Mouse (Mus musculus) layer of hippocampus, postnatal 14 days (tissue): ENCODE results near the gene Olfr643. TPM values are rescaled to one million over a fixed set of nuclear protein-coding genes. Genes with fewer than 3 reads are reported as not detected.
"Not testable (repeated sequence)": the region's sequence is repeated elsewhere in the genome, so short reads cannot be mapped to it uniquely, and the experiment has no call there.

Experiments
- DNase-seq, 2 experiments: peaks; one replicate each; pipeline ENCODE4 v3.0.0; 2021 to 2022; ENCODE audit warnings: low spot score in 2 of 2, mixed read lengths in 1 of 2
- total RNA-seq, 2 experiments: library from RNA; stranded (reverse); gene quantifications; 2 replicates each; pipeline ENCODE4 v1.2.3; 2021

The Olfr643 gene
- total RNA-seq, 2 experiments from 2014 or later = not detected

GRCm38 (mm10) chr7:104021651-104022050 is 115.6 kb downstream of the Olfr643 start:
- DNase-seq = no peak

GRCm38 (mm10) chr7:104018953-104019352 is 118.3 kb downstream of the Olfr643 start:
- no peak for DNase-seq

GRCm38 (mm10) chr7:104017203-104017602 is 120.0 kb downstream of the Olfr643 start, which contains the start of gene Olfr639:
TSS of gene Olfr639 (minus strand) at chr7:104017303.
- no peak for DNase-seq

GRCm38 (mm10) chr7:103999124-103999523 is 138.1 kb downstream of the Olfr643 start:
- DNase-seq = no peak

DNA sequence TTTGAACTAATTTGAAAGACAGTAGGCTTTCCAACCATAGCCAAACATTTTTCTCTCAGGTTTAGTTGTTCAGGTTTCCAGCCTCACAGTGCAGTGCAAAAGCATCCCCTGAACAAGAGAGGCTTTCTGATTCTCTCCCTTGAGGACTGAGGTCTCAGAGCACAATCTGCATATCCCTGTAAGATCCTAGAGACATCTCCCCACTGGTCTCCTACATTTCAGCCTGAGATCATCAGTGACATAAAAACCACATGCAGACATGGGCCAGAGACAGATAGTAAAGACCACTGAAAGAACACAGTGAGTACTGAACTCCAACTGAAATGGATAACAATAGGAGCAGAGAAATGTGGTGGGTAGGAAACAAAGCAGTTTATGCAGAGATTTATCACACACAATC is 138.8 kb downstream of the Olfr643 start, which contains the start of gene Olfr638:
Gene Olfr638, plus strand, starts transcription at position 301 of the 400 bp plus-strand sequence.
- DNase-seq = no peak

DNA sequence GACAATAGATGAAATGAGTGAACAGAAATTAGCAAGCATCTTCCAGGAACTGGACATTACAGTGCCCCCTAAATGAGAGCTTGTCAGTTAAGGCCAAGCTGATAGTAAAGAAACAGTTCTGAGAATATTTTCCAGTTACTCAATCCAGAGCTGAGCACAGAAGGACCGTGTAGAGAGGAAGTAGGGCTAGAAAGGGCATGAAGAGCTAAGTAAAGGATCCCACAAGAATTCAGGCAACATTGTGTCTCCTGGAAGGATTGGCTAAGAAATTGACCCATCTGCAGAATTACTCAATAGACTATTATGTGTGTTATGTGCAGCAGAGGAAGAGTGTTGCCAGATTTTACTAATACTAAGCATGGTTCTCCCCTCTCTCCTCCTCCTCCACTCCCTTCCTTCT is 165.4 kb downstream of the Olfr643 start:
- DNase-seq = no peak

GRCm38 (mm10) chr7:103970852-103971251 is 166.4 kb downstream of the Olfr643 start, which contains the start of gene Olfr635:
TSS of gene Olfr635 (plus strand) at chr7:103971152.
- DNase-seq = no peak

DNA sequence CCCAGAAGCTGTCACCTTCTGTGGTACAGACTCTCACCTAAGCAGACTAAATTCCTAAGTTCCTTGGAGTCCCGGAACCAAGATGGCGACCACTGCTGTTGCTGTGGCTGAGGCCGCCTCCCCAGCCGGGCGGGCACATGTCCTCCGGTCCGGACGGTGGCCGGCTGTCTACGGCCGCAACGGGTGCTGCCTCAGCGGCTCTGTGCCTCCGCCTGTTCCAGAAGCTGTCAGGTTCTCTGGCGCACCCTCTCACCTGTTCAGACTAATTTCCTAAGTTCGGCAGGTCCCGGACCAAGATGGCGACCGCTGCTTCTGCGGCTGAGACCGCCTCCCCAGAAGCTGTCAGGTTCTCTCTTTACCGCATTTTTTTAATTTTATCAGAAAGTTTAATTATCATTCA is 170.3 kb downstream of the Olfr643 start:
- not testable (repeated sequence) for DNase-seq

Other genes with a start within 250 kb of the Olfr643 start
- gene Olfr64, start 242.9 kb downstream of the Olfr643 start, total RNA-seq = not detected
- not detected for gene Olfr65, start 233.9 kb downstream of the Olfr643 start, total RNA-seq
- not detected for gene Olfr631, start 208.6 kb downstream of the Olfr643 start, total RNA-seq
- not detected for gene Olfr632, start 203.1 kb downstream of the Olfr643 start, total RNA-seq
- not detected for gene Olfr633, start 193.0 kb downstream of the Olfr643 start, total RNA-seq
- gene Olfr635, start 166.3 kb downstream of the Olfr643 start, total RNA-seq = under 1 TPM; 0.07 to 0.09 TPM
- gene Olfr638, start 138.7 kb downstream of the Olfr643 start, total RNA-seq = not detected
- under 1 TPM; 0.07 to 0.19 TPM for gene Olfr639, start 120.1 kb downstream of the Olfr643 start, total RNA-seq
- gene Olfr640, start 111.8 kb downstream of the Olfr643 start, total RNA-seq = not detected
- not detected for gene Olfr641, start 102.0 kb downstream of the Olfr643 start, total RNA-seq
- gene Olfr642, start 84.7 kb downstream of the Olfr643 start, total RNA-seq = not detected
- not detected for gene 4930516K23Rik, start 76.0 kb downstream of the Olfr643 start, total RNA-seq
- not detected for gene Olfr644, start 65.5 kb downstream of the Olfr643 start, total RNA-seq
- not detected for gene Olfr645, start 51.9 kb downstream of the Olfr643 start, total RNA-seq
- not detected for gene Olfr646, start 32.5 kb downstream of the Olfr643 start, total RNA-seq
- gene Ubqln5, start 7.6 kb downstream of the Olfr643 start, total RNA-seq = not detected
- not detected for gene Ubqln3, start 5.9 kb upstream of the Olfr643 start, total RNA-seq
- gene Ubqlnl, start 13.2 kb upstream of the Olfr643 start, total RNA-seq = not detected
- not detected for gene Olfm5, start 27.4 kb upstream of the Olfr643 start, total RNA-seq
- under 1 TPM; 0.17 to 0.44 TPM for gene Olfr648, start 46.0 kb upstream of the Olfr643 start, total RNA-seq
- not detected for gene Olfr649, start 58.6 kb upstream of the Olfr643 start, total RNA-seq
- gene Trim6, start 81.4 kb upstream of the Olfr643 start, total RNA-seq = under 1 TPM; 0.28 to 0.33 TPM
- 1 to 10 TPM in 1 of 2 experiments, under 1 TPM in 1; 0.76 to 1.0 TPM for gene Trim34a, start 107.1 kb upstream of the Olfr643 start, total RNA-seq
- gene Trim5, start 150.7 kb upstream of the Olfr643 start, total RNA-seq = under 1 TPM; 0.25 to 0.55 TPM
- gene Trim12a, start 178.1 kb upstream of the Olfr643 start, total RNA-seq = 1 to 10 TPM; 2.0 to 2.1 TPM
- not detected for gene Trim34b, start 192.1 kb upstream of the Olfr643 start, total RNA-seq
- 1 to 10 TPM; 1.5 to 2.0 TPM for gene Trim12c, start 216.0 kb upstream of the Olfr643 start, total RNA-seq
- not detected for gene Trim30b, start 232.5 kb upstream of the Olfr643 start, total RNA-seq